Mouse (Mus musculus) cortical plate, adult 2 months (tissue): ENCODE results near the gene Gadd45a. TPM values are rescaled to one million over a fixed set of nuclear protein-coding genes. Genes with fewer than 3 reads are reported as not detected.

Experiments used
- H3K27ac ChIP-seq: fragments of 200-500 bp; 2 replicates; pipeline ENCODE4 v1.5.1; 2012; ENCODE audit warnings: low read length, control low read depth, inconsistent platforms; ENCODE audit not compliant: insufficient read depth
- H3K4me1 ChIP-seq: fragments of 200-500 bp; 2 replicates; pipeline ENCODE4 v1.6.1; 2011; ENCODE audit warnings: low read length; ENCODE audit not compliant: control insufficient read depth, insufficient read depth
- H3K4me3 ChIP-seq: fragments of 200-500 bp; 2 replicates; pipeline ENCODE4 v1.5.1; 2011; ENCODE audit warnings: mild to moderate bottlenecking, low read length, control low read depth; ENCODE audit not compliant: insufficient read depth
- CTCF ChIP-seq: fragments of 200-500 bp; IDR thresholded peaks from 2 replicates; pipeline ENCODE4 v1.5.1; 2011; ENCODE audit warnings: mild to moderate bottlenecking, control low read depth, low read length; ENCODE audit not compliant: insufficient read depth; ENCODE audit errors: extremely low read depth
- POLR2A ChIP-seq: fragments of 200-500 bp; IDR thresholded peaks from 2 replicates; pipeline ENCODE4 v1.6.1; 2011; ENCODE audit warnings: mild to moderate bottlenecking, low read length, control low read depth; ENCODE audit not compliant: insufficient read depth; ENCODE audit errors: extremely low read depth
- polyA plus RNA-seq: library from polyadenylated mRNA; depleted of rRNA; stranded (reverse); fragments of >200 nt; gene quantifications from 2 replicates; pipeline ENCODE4 v1.2.3, GENCODE M21; 2012

The Gadd45a gene
- polyA plus RNA-seq, 1 experiment = 19.9 TPM

GRCm38 (mm10) chr6:67048880-67049694 lies 11.8 kb upstream of the Gadd45a start:
- TF ChIP-seq POLR2A (no peak), CTCF (no peak)
- no peaks in the 10 kb centered on the region for H3K4me1 ChIP-seq
- H3K27ac ChIP-seq = no peak overlapping the region
- no peak overlapping the region for H3K4me3 ChIP-seq

DNA sequence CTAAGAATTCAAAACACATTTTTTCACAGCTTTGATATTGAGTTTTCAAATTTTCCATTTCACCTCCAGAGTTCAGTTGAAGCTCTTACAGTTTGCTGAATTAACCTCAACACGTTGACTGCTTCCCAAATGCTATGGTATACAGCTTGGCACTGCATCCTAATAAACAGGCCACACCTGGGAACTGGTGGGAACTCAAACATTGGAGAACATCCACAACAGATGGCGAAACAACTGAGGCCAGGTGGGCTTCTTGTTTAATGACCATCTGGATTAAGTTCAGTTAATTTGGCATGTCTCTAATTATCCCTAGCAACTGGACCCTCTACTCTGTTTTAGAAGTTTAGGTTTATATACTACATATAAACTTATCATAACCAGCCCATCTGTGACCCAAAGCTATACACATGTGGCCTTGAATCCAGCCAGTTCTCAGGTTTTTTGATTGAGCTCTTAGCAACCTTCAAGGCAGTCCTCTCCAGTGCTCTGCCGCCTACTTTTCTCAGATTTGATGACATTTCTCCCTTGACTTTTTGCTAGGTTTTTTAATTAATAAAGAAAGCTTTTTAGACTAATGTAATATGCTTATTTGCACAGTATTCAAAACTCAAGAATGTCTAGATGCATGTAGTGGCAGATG lies 10.9 kb upstream of the Gadd45a start:
- TF ChIP-seq POLR2A (no peak), CTCF (no peak)
- no peak overlapping the region for H3K27ac ChIP-seq
- no peaks in the 10 kb centered on the region for H3K4me1 ChIP-seq
- H3K4me3 ChIP-seq = no peak overlapping the region

DNA sequence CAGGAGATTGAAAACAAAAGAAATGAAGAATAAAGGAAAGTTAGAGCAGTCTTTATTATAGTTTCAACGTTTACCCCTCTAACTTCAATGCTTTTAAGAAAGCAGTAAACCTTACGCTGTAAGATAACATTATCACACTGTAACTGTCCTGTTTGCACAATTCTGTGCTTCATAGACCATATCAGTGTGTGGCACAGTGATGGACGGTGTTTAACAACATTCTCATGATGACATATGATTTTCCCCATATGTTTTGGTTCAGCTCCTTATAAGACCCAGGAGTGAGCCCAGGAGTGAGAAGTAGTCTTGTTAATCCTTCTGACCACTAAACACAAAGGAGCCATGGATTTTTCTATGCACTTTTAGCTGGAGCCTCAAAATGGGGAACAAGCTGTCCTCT lies 9.7 kb upstream of the Gadd45a start:
- Histone ChIP-seq H3K4me1 (no peaks in the 10 kb centered on the region), H3K27ac (no peak overlapping the region), H3K4me3 (no peak overlapping the region)
- TF ChIP-seq CTCF (no peak), POLR2A (no peak)

GRCm38 (mm10) chr6:67045424-67045823 lies 8.2 kb upstream of the Gadd45a start:
- Histone ChIP-seq H3K4me3 (no peak overlapping the region), H3K27ac (no peak overlapping the region)
- TF ChIP-seq CTCF (no peak), POLR2A (no peak)

GRCm38 (mm10) chr6:67040904-67041410 lies 3.7 kb upstream of the Gadd45a start:
- no peak for TF ChIP-seq POLR2A
- TF ChIP-seq CTCF = no peak
- Histone ChIP-seq H3K4me1 (no peaks in the 10 kb centered on the region), H3K4me3 (no peak overlapping the region), H3K27ac (no peak overlapping the region)

More at GRCm38 (mm10) chr6:67045424-67045823, 8.2 kb upstream of the Gadd45a start:
- H3K4me1 ChIP-seq = no peaks in the 10 kb centered on the region

DNA sequence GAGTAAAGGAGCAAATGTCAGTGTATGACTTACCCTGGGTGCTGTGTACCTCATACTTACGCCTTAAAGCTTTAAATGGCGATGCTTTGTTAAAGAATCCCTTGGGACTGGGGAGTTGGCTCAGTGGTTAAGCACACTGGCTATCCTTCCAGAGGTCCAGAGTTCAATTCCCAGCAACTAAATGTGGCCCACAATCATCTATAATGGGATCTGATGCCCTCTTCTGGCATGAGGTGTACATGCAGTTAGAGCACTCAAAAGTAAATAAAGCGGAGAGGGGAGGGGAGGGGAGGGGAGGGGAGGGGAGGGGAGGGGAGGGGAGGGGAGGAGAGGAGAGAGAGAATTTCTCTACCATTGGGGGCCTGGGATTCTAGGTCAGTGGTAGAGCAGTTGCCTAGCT lies 1.7 kb upstream of the Gadd45a start:
- Histone ChIP-seq H3K4me1 (no peaks in the 10 kb centered on the region), H3K4me3 (no peak overlapping the region), H3K27ac (no peak overlapping the region)
- TF ChIP-seq POLR2A (no peak), CTCF (no peak)

GRCm38 (mm10) chr6:67036356-67036811 lies 873 bp downstream of the Gadd45a start:
- Histone ChIP-seq H3K4me1 (no peaks in the 10 kb centered on the region), H3K4me3 (peak overlapping the region; percentile 89), H3K27ac (peak overlapping the region; percentile 26; the same call in 1 of the 2 replicates)
- TF ChIP-seq POLR2A (0 out of 2 replicates have a peak, but pooled peaks have one; percentile 18), CTCF (peak; percentile 40)

GRCm38 (mm10) chr6:67035388-67036299 lies 1.6 kb downstream of the Gadd45a start:
- H3K27ac ChIP-seq = no peak overlapping the region

More at GRCm38 (mm10) chr6:67035388-67036299, 1.6 kb downstream of the Gadd45a start:
- TF ChIP-seq POLR2A (no peak), CTCF (no peak)
- H3K4me3 ChIP-seq = peak overlapping the region; percentile 89
- H3K4me1 ChIP-seq = no peaks in the 10 kb centered on the region
